Mouse (Mus musculus) adrenal gland, adult 8-10 months (tissue): ENCODE data around the gene Stxbp6. TPM values are rescaled to one million over a fixed set of nuclear protein-coding genes. Genes with fewer than 3 reads are reported as not detected.

ENCODE experiments used
- DNase-seq: peaks from one replicate; pipeline ENCODE4 v3.0.0; 2022
- total RNA-seq, 4 experiments: library from RNA; stranded (reverse); gene quantifications; 2 replicates each; pipeline ENCODE4 v1.2.4; 2022

Stxbp6 gene
- total RNA-seq, 4 experiments from 2014 or later = 12.7 to 25.0 (median 16.6) TPM

- DNase-seq = no peak
Measured at GRCm38 (mm10) chr12:44993391-44993790, 81.1 kb downstream of the Stxbp6 start.

DNA sequence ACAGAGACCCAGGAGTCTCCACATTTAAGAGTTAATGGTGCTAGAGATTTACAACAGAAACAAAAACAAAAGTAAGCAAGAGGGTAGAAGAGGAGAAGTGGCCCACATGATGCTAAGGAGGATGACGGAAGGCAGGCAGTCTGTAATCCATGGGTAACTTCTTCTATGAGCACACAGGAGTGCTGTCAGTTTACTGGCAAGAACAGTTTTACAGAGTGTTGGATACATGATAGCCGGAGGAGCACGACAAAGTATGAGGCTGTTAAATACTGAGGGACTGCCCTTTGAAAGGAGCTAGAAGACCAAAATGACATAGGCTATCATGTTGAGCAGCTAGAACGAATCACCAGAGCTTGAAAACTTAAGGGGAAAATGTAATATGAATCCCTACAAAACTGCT, 81.7 kb downstream of the Stxbp6 start:
- DNase-seq = no peak

GRCm38 (mm10) chr12:44990379-44990778, 84.1 kb downstream of the Stxbp6 start:
- no peak for DNase-seq

GRCm38 (mm10) chr12:44989011-44989410, 85.5 kb downstream of the Stxbp6 start:
- no peak for DNase-seq

DNA sequence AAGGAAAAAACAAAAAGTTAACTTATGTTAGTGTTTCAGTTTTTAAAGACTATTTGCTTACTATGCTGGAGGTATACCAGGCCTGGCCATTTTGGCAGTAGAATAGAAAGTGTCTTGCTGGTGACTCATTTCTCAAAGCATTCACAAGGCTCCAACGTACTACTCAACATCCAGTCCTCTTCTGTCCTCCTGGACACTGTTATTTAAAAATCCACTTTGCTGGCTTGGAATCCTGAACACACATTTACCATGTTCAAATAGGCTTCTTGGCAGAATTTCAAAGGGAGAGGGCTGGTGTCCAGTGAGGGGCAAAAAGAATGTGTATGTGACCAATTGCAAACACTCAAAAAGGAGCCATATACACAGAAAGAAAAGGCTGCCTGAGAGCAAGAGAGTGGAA, 86.7 kb downstream of the Stxbp6 start:
- DNase-seq = no peak

- no peak for DNase-seq
Measured at GRCm38 (mm10) chr12:44979316-44979848, 95.1 kb downstream of the Stxbp6 start.

GRCm38 (mm10) chr12:44975266-44975665, 99.2 kb downstream of the Stxbp6 start:
- no peak for DNase-seq

DNA sequence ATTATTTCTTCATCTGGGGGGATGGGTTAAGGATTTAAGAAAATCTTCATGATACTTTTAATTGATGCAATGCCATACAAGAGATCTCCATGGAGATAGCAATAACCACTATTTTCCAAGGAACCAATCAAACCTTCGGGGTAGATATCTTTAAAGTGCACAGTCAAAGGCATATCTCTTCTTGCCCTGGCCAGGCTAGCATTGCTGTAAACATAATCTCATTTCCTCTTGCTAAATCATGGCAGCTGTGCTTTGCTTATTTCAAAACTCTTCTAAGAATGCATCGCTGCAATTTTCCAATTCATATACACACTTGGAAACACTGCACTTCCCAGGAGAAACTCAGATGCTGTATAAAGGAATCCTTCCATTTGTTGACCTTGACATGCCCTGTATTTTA, 103.0 kb downstream of the Stxbp6 start:
- DNase-seq = no peak

GRCm38 (mm10) chr12:44967448-44967847, 107.1 kb downstream of the Stxbp6 start:
- DNase-seq = no peak

DNA sequence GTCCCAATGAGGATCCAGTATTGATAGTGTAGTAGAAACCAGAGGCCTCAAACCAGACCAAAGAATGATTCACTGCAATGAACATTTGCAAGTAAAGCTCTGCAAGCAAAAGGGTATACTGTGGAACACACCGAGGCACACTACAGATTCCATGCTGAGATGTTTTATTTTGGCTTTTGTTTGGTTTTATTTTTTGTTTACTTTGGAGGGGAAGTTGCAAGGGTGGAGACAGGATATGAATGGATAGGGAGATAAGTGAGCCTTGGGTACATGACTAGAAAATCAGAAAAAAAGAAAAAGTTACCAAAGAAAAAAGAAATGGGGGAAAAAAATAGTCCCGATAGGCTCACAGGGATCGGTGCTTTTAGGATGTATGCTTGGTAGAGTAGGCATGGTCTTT, 117.0 kb downstream of the Stxbp6 start:
- no peak for DNase-seq

GRCm38 (mm10) chr12:44953121-44953520, 121.4 kb downstream of the Stxbp6 start:
- no peak for DNase-seq

GRCm38 (mm10) chr12:44952072-44952471, 122.4 kb downstream of the Stxbp6 start:
- peak; percentile 51 for DNase-seq

GRCm38 (mm10) chr12:44950559-44950958, 124.0 kb downstream of the Stxbp6 start:
- DNase-seq = no peak

DNA sequence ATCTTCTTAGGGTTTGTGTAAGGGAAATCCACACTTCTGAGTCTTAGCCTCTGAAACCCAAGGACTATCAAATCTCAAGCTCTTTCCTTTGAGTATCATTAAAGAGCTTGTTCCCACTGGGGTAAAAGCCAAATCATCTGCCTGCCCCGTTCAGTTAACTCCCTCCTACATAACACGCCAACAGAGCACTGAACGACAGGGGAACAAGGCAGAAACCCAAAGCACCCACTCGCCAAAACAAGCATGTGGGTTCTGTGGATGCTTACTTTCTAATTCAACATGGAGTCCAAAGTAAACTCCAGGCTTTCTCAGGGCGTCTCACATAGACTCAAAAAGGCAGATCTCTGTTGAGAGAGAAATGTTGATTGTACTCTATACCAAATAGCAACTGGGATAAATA, 126.7 kb downstream of the Stxbp6 start:
- no peak for DNase-seq

- no peak for DNase-seq
Measured at GRCm38 (mm10) chr12:44940325-44940724, 134.2 kb downstream of the Stxbp6 start.

DNA sequence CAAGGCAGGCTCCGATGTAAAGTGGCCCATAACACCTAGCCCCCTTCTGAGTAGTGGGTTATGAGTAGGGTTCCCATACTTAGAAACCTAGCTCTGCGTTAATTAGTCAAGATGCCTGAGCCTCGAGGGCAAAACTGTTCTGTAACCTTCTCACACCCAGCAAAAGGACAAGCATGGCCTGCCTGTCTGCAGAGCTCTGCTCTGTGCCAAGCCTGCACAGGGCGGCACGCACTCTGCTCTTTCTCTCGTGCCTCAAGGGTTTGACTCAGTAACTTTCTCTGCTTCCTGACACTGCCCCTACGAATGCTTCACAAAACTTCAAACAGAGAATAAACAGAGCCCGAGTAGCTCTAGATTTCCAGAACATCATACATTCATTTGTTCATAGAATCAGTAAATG, 135.4 kb downstream of the Stxbp6 start:
- no peak for DNase-seq

DNA sequence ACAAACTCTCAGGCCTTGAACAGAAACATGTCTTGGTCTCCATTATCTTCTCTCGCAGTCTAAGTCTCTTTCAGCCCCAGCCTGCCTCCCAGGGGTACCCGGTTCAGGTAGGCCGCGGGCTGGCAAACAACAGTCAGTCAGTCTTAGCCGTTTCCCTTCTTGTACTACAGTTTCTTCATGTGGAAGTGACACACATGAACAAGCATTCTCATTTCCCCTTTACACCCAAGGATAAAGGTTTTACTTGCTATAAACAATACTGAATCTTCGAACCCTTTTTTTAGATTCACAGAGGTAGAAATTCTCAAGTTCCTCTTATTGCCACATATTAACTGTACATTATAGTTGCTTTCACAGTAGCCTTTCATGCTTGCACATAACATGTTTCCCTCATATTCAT, 141.6 kb downstream of the Stxbp6 start:
- no peak for DNase-seq

DNA sequence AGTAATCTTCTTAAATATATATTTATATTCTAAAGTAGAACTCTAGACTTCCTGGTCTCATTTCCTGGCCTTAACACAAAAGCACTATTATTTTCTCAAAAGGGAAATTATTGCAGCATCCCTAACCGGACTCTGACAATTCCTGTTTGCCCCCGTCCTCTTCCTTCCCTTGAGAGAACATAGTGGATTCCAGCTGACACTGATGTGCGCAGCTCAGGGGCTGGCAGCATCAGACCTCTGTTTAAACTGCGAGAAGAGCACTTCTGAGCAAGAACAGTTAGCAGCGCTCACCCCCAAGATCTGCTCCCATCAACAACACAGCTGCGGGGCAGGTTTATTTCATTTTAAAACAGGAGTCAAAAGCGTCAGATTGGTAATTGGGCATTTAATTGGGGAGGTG, 142.8 kb downstream of the Stxbp6 start:
- no peak for DNase-seq

DNA sequence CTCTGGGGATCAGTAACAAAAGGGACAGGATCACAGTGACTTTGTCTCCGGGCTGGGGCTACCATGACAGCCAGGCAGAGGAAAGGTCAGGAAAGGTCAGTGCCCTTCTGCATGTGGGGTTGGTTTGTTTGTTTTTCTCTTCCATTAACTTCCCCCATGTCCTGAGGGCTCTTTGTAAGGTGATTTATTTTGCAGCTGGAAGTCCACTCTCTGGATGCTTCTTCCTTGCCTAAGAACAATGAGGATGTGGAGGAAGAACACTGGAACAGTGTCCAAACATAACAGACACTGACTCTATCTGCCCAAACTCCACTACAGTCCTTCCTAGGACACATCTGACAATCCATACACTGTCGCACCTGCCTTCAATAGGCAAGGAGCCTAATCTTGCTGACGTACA, 146.1 kb downstream of the Stxbp6 start:
- no peak for DNase-seq

DNA sequence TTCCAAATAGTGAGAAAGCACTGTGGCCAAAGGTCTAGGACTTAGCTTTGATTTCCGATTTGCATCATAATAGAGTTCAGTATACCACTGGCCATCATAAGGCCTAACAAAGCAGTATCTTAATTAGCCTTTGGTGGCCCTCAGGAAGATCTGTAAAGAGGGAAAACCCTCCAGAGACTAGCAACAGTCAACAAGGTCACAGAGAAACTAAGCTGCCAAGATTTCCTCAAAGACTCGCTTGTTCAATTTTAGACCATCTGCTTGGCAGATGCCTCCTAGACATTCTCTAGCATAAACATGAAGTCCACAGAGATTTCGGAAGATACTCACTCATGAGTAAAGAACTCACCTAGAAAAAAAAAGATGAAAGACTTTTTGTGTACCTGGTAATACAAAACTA, 148.6 kb downstream of the Stxbp6 start:
- no peak for DNase-seq

DNA sequence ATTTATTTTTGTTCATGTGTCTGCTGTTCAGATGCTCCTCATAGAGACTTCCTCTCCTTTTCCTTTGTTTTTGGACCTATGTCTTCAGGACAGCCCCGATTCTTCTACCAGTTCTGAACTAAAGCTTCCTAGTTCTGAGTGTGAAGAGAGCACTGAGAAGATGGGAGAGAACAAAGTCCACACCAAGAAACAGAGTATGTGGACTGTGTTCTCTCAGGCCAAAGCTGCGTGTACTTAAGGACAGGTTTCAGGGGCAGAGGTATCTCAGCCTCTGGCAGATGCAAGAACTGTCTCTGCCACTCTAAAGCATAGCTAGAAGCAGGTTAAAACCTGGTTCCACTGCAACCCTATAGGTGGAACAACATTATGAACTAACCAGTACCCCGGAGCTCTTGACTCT, 151.2 kb downstream of the Stxbp6 start:
- DNase-seq = no peak

DNA sequence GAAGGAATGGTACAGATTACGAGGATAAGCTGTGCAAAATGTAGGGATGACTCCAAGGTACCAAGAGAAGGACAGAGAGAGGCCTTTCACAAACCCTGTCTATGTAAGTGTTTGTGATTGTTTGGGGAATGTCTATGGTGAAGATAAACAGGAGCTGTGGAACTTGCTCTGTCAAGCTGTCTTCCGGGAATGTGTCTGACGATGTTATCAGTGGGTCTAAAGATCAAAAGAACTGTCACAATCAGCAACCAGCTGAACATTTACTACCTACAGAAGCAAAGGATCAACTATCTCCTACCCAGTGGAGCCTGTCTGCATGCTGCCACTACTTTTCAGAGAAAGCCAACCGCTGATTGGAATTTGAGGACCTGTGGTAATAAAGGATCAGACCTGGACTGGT, 152.3 kb downstream of the Stxbp6 start:
- no peak for DNase-seq

DNA sequence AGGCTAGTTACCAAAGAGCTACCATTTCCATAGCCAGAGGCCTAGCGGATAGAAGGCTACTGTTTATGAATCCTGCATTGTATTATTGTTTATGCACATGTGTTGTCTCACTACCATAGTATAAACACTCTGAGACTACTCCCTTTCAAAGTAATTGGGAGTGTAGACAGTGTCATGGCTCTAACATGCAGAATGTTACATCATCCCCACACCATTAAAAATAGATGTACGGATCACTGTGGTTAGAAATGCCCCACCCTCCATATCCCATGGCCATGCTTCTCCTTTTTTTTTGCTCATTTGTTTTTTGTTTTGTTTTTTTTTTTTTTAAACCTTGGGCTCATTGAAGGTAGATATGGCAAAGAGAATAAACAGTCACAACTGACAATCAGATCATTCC, 154.9 kb downstream of the Stxbp6 start:
- DNase-seq = no peak

DNA sequence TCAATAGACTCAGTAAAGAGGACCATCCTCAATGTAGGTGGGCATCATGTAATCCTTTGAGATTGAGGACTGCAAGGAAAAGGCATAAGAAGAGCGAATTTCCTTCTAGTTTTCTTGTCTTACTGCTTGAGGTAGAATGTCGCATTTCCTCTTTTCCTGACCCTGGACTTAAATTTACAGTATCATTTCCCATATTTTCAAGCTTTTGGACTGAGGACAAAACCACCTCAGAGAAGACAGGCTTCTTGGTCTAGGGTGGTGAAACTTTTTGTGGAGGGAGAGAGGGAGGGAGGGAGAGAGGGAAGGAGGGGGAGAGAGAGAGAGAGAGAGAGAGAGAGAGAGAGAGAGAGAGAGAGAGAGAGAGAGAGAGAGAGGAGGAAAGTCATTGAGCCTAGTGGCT, 155.6 kb downstream of the Stxbp6 start:
- DNase-seq = no peak

DNA sequence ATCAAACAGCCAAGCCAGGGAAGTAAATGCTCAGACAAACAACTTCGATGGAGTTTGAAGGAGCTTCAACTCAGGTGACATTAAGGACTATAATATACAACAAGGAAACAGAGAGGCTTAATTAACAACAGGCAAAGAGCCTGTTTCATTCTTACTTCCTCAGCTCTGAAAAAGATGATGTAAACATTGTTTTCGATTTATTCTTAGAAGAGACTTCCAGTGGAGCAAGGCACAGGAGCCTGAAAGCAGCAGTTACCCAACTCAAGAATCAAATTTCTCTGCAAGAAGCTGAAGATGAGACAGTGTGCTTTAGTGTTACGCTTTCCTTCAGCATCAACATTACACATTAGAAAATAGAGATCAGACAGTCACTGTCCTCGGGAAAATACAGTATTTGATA, 160.7 kb downstream of the Stxbp6 start:
- no peak for DNase-seq
